Mouse (Mus musculus) embryonic facial prominence, embryonic 15.5 days (tissue): ENCODE measurements around the gene Gmip. TPM values are rescaled to one million over a fixed set of nuclear protein-coding genes. Genes with fewer than 3 reads are reported as not detected.

Experiments
- ATAC-seq: fragments of 200-750 bp; cut with Nextera tagmentation; 2 replicates; pipeline ENCODE4 v1.8.0; 2017; ENCODE audit warnings: low read depth, moderate TSS enrichment; ENCODE audit not compliant: insufficient number of reproducible peaks, low FRiP score, low TSS enrichment
- H3K27ac ChIP-seq: fragments of 300-500 bp; sonication (generic); replicated peaks from 2 replicates; pipeline ENCODE4 v1.5.1; 2015; ENCODE audit warnings: mild to moderate bottlenecking, inconsistent platforms
- H3K27me3 ChIP-seq: fragments of 300-500 bp; sonication (generic); 2 replicates; pipeline ENCODE4 v1.6.1; 2015; ENCODE audit warnings: inconsistent platforms
- H3K36me3 ChIP-seq: fragments of 300-500 bp; sonication (generic); 2 replicates; pipeline ENCODE4 v1.6.1; 2015; ENCODE audit warnings: mild to moderate bottlenecking, inconsistent platforms
- H3K4me1 ChIP-seq: fragments of 300-500 bp; sonication (generic); 2 replicates; pipeline ENCODE4 v1.6.1; 2015; ENCODE audit warnings: inconsistent platforms
- H3K4me2 ChIP-seq: fragments of 300-500 bp; sonication (generic); replicated peaks from 2 replicates; pipeline ENCODE4 v1.6.1; 2015; ENCODE audit warnings: mild to moderate bottlenecking, inconsistent platforms
- H3K4me3 ChIP-seq: fragments of 300-500 bp; sonication (generic); replicated peaks from 2 replicates; pipeline ENCODE4 v1.5.1; 2015; ENCODE audit warnings: mild to moderate bottlenecking, inconsistent platforms
- H3K9ac ChIP-seq: fragments of 300-500 bp; sonication (generic); 2 replicates; pipeline ENCODE4 v1.6.1; 2015; ENCODE audit warnings: inconsistent platforms
- H3K9me3 ChIP-seq: fragments of 300-500 bp; sonication (generic); replicated peaks from 2 replicates; pipeline ENCODE4 v1.6.1; 2016; ENCODE audit warnings: inconsistent platforms
- WGBS: fragments of 180-500 bp; shearing (Covaris S2); methylation state at CpG from one replicate; pipeline ENCODE4 v1.1.7; 2015; 5-methylcytosine and 5-hydroxymethylcytosine counted together
- polyA plus RNA-seq: library from polyadenylated mRNA; unstranded; fragments of >200 nt; fragmentation: Nextera tagmentation; extraction: Ambion mirVana; gene quantifications from 2 replicates; pipeline ENCODE4 v1.2.1, GENCODE M21; 2015

Gmip gene
- polyA plus RNA-seq, 1 experiment from 2014 or later: 9.5 TPM

DNA sequence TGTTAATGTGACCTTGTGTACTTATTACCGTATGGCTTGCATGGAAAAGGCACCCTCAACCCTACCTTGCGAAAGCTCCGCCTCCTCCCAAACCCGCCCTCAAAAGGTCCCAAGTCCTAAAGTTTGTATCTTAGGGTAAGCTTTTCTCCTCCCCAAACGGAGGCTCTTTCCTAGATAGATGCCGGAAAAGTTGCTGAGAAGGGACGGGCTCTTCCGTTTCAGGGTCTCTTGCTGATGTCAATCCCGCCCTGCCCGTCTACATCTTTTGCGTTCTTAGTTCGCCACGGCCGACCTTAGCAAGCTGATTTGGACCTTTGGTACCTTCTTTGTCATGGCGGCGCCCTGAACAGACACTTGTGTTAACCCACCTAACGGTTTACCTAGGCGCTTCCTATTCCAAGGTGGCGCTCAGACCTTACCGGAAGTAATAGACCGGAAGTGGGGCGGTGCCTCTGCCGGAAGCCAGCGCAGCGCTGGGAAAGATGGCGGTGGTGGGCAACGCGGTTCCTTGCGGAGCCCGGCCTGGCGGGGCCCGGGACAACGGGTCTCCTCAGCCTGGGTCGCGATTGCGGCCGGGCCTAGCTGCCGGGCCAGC lies 17.6 kb upstream of the Gmip start, which contains the start of the genes Atp13a1 and Zfp866:
Atp13a1 (plus strand) TSS at position 391 of the 595 bp plus-strand sequence.
Zfp866 (minus strand) TSS at position 406 of the 595 bp plus-strand sequence.
- peak; percentile 90 for ATAC-seq
- Histone ChIP-seq H3K9ac (peak within 1 kb of the TSS; percentile 81), H3K4me1 (peaks cover 25% of the 10 kb centered on the region), H3K27ac (peak within 1 kb of the TSS; percentile 89), H3K9me3 (no peaks in the 10 kb centered on the region), H3K4me2 (peak within 1 kb of the TSS; percentile 77), H3K4me3 (peak within 1 kb of the TSS; percentile 100), H3K36me3 (peaks cover 22% of the 10 kb centered on the region), H3K27me3 (no peaks in the 10 kb centered on the region)
- WGBS: under 1% methylated on average over 38 of the region's 38 CpGs

- Histone ChIP-seq H3K9me3 (no peaks in the 10 kb centered on the region), H3K27ac (peak overlapping the region; percentile 89), H3K36me3 (peaks cover 28% of the 10 kb centered on the region), H3K9ac (peak overlapping the region; percentile 81), H3K4me3 (peak overlapping the region; percentile 100), H3K4me1 (peaks cover 25% of the 10 kb centered on the region), H3K4me2 (peak overlapping the region; percentile 77), H3K27me3 (no peaks in the 10 kb centered on the region)
- ATAC-seq: peak; percentile 68
- under 1% methylated on average over 43 of the region's 48 CpGs for WGBS
Measured at GRCm38 (mm10) chr8:69791415-69792068, 16.9 kb upstream of the Gmip start.

DNA sequence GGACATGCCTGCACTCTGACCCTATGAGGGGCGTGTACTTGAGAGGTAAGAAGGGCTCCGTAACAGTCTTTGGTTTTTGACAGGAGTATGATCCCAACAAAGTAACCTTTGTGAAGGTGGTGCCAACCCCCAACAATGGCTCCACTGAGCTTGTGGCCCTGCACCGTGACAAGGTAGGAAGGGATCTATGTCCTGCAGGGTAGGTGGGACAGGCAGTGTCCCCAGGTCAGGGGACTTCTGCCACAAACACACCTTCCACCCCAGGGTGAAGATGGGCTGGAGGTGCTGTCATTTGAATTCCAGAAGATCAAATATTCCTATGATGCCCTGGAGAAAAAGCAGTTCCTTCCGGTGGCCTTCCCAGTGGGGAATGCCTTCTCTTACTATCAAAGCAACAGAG lies 14.8 kb upstream of the Gmip start:
- Histone ChIP-seq H3K36me3 (peaks cover 50% of the 10 kb centered on the region), H3K27ac (no peak overlapping the region), H3K4me2 (no peak overlapping the region), H3K9me3 (no peaks in the 10 kb centered on the region), H3K4me3 (no peak overlapping the region), H3K4me1 (peaks cover 25% of the 10 kb centered on the region), H3K9ac (no peak overlapping the region), H3K27me3 (no peaks in the 10 kb centered on the region)
- WGBS: 87% methylated on average over 4 of the region's 4 CpGs
- ATAC-seq: no peak

- no peak overlapping the region for H3K27ac ChIP-seq
- H3K27me3 ChIP-seq: no peaks in the 10 kb centered on the region
- WGBS: 86% methylated on average over 3 of the region's 3 CpGs
- H3K4me2 ChIP-seq: no peak overlapping the region
- peaks cover 25% of the 10 kb centered on the region for H3K4me1 ChIP-seq
- no peak overlapping the region for H3K4me3 ChIP-seq
- ATAC-seq: no peak
- no peaks in the 10 kb centered on the region for H3K9me3 ChIP-seq
- H3K9ac ChIP-seq: no peak overlapping the region
- H3K36me3 ChIP-seq: peaks cover 54% of the 10 kb centered on the region
Measured at GRCm38 (mm10) chr8:69794096-69794495, 14.4 kb upstream of the Gmip start.

DNA sequence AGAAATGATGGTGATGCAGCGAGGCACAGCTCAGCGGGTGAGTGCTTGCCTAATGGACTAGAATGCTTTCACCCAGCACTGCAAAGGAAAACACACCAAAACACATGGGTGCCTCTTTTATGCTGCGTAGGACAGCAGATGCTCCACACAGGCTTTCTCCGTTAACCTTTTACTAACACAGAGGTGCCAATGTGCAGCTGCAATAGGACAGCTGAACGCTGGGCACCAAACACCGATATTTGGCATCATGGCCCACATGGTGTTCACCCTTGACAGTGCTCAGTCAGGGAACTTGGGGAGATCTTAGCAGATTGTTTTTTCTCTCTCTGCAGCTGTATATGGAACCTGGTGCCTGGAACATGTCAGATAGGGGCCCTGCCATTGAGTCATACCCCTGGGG lies 13.6 kb upstream of the Gmip start:
- Histone ChIP-seq H3K27ac (no peak overlapping the region), H3K27me3 (no peaks in the 10 kb centered on the region), H3K4me1 (peaks cover 23% of the 10 kb centered on the region), H3K4me3 (no peak overlapping the region), H3K4me2 (no peak overlapping the region), H3K36me3 (peaks cover 62% of the 10 kb centered on the region), H3K9ac (no peak overlapping the region), H3K9me3 (no peaks in the 10 kb centered on the region)
- no peak for ATAC-seq
- WGBS: 93% methylated on average over 6 of the region's 6 CpGs

GRCm38 (mm10) chr8:69796721-69797345 lies 11.6 kb upstream of the Gmip start:
- ATAC-seq: no peak
- no peaks in the 10 kb centered on the region for H3K9me3 ChIP-seq
- no peak overlapping the region for H3K27ac ChIP-seq
- peaks cover 16% of the 10 kb centered on the region for H3K4me1 ChIP-seq
- H3K4me3 ChIP-seq: no peak overlapping the region
- H3K4me2 ChIP-seq: no peak overlapping the region
- 92% methylated on average over 16 of the region's 16 CpGs for WGBS
- no peak overlapping the region for H3K9ac ChIP-seq
- H3K36me3 ChIP-seq: peaks cover 79% of the 10 kb centered on the region
- no peaks in the 10 kb centered on the region for H3K27me3 ChIP-seq

DNA sequence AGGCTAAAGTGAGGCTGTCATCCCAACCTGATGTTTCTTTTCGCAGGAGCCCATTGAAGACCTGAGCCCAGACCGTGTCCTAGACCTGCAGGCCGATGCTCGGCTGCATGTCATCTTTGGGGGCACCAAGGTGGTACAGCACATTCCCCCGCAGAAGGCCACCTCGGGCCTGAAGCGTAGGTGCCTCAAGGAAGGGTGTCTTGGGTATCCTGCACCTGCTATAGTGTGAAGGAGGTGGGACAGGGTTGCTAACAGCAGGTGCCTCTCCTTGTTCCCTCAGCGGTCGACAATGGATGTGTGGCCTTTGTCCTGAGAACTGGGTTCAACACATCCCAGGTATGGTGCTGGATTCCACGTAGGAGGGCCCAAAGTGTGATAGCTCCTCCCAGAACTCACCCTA lies 10.8 kb upstream of the Gmip start:
- ATAC-seq: no peak
- Histone ChIP-seq H3K27me3 (no peaks in the 10 kb centered on the region), H3K9ac (no peak overlapping the region), H3K4me2 (no peak overlapping the region), H3K4me3 (no peak overlapping the region), H3K4me1 (peaks cover 8% of the 10 kb centered on the region), H3K9me3 (no peaks in the 10 kb centered on the region), H3K36me3 (peaks cover 87% of the 10 kb centered on the region), H3K27ac (no peak overlapping the region)
- WGBS: 91% methylated on average over 10 of the region's 10 CpGs

GRCm38 (mm10) chr8:69799261-69799660 lies 9.2 kb upstream of the Gmip start:
- WGBS: 92% methylated on average over 8 of the region's 8 CpGs
- Histone ChIP-seq H3K9ac (no peak overlapping the region), H3K4me3 (no peak overlapping the region), H3K27ac (no peak overlapping the region), H3K9me3 (no peaks in the 10 kb centered on the region), H3K4me1 (no peaks in the 10 kb centered on the region), H3K36me3 (peaks cover 97% of the 10 kb centered on the region), H3K27me3 (no peaks in the 10 kb centered on the region), H3K4me2 (no peak overlapping the region)
- ATAC-seq: no peak

DNA sequence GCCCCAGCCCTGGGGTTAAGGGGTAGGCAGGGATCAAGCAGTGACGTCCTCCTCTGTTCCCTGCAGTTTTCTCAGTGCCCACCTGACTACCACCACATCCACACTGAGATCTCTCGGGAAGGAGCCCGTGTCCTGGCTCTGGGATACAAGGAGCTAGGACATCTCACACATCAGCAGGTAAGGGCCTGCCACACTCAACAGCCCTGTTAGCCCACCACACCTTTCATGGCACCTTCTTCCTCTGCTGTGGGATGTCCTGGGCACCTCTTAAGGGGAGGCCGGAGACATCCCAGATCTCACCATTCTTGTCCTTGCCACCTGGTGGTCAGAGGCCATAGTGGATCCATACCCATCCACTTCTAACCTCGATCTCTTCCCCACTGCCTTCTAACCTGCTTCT lies 8.5 kb upstream of the Gmip start:
- no peaks in the 10 kb centered on the region for H3K4me1 ChIP-seq
- H3K9ac ChIP-seq: no peak overlapping the region
- H3K4me2 ChIP-seq: no peak overlapping the region
- WGBS: 91% methylated on average over 5 of the region's 5 CpGs
- ATAC-seq: no peak
- H3K9me3 ChIP-seq: no peaks in the 10 kb centered on the region
- H3K4me3 ChIP-seq: no peak overlapping the region
- no peak overlapping the region for H3K27ac ChIP-seq
- H3K27me3 ChIP-seq: no peaks in the 10 kb centered on the region
- H3K36me3 ChIP-seq: peaks cover 95% of the 10 kb centered on the region

- H3K36me3 ChIP-seq: peaks cover 96% of the 10 kb centered on the region
- ATAC-seq: no peak
Measured at GRCm38 (mm10) chr8:69801796-69802195, 6.7 kb upstream of the Gmip start.

GRCm38 (mm10) chr8:69802216-69802615 lies 6.3 kb upstream of the Gmip start:
- Histone ChIP-seq H3K27me3 (no peaks in the 10 kb centered on the region), H3K4me3 (no peak overlapping the region), H3K4me1 (no peaks in the 10 kb centered on the region), H3K36me3 (peaks cover 96% of the 10 kb centered on the region), H3K9ac (no peak overlapping the region), H3K4me2 (no peak overlapping the region), H3K27ac (no peak overlapping the region), H3K9me3 (no peaks in the 10 kb centered on the region)
- ATAC-seq: no peak

More at GRCm38 (mm10) chr8:69801796-69802195, 6.7 kb upstream of the Gmip start:
- H3K27ac ChIP-seq: no peak overlapping the region
- WGBS: 94% methylated on average over 4 of the region's 4 CpGs
- H3K4me1 ChIP-seq: no peaks in the 10 kb centered on the region
- no peaks in the 10 kb centered on the region for H3K9me3 ChIP-seq
- no peak overlapping the region for H3K4me2 ChIP-seq
- H3K27me3 ChIP-seq: no peaks in the 10 kb centered on the region
- H3K9ac ChIP-seq: no peak overlapping the region
- no peak overlapping the region for H3K4me3 ChIP-seq
